Mouse (Mus musculus) midbrain, embryonic 14.5 days (tissue): Measurements from ENCODE around the gene Arhgap19. TPM values are rescaled to one million over a fixed set of nuclear protein-coding genes. Genes with fewer than 3 reads are reported as not detected.

Source experiments
- ATAC-seq: fragments of 200-750 bp; cut with Nextera tagmentation; 2 replicates; pipeline ENCODE4 v1.8.0; 2017; ENCODE audit warnings: moderate number of reproducible peaks, moderate library complexity; ENCODE audit not compliant: low FRiP score, low TSS enrichment
- DNase-seq: peaks from one replicate; pipeline ENCODE4 v3.0.0-alpha.2; 2015
- H3K27ac ChIP-seq: fragments of 300-500 bp; sonication (generic); replicated peaks from 2 replicates; pipeline ENCODE4 v1.5.1; 2014; ENCODE audit warnings: mild to moderate bottlenecking, low read depth, low read length, moderate library complexity
- H3K27me3 ChIP-seq: fragments of 300-500 bp; sonication (generic); 2 replicates; pipeline ENCODE4 v1.6.1; 2014; ENCODE audit warnings: low read length, control low read depth, mixed read lengths; ENCODE audit not compliant: control insufficient read depth, insufficient read depth
- H3K36me3 ChIP-seq: fragments of 300-500 bp; sonication (generic); 2 replicates; pipeline ENCODE4 v1.6.1; 2014; ENCODE audit warnings: low read length, control low read depth; ENCODE audit not compliant: control insufficient read depth, insufficient read depth
- H3K4me1 ChIP-seq: fragments of 300-500 bp; sonication (generic); 2 replicates; pipeline ENCODE4 v1.6.1; 2014; ENCODE audit warnings: mild to moderate bottlenecking, antibody characterized with exemption, low read length, control low read depth; ENCODE audit not compliant: control insufficient read depth, insufficient read depth
- H3K4me2 ChIP-seq: fragments of 300-500 bp; sonication (generic); 2 replicates; pipeline ENCODE4 v1.6.1; 2014; ENCODE audit warnings: mild to moderate bottlenecking, low read length, moderate library complexity
- H3K4me3 ChIP-seq: fragments of 300-500 bp; sonication (generic); replicated peaks from 2 replicates; pipeline ENCODE4 v1.5.1; 2014; ENCODE audit warnings: low read depth, low read length
- H3K9ac ChIP-seq: fragments of 300-500 bp; sonication (generic); replicated peaks from 2 replicates; pipeline ENCODE4 v1.6.1; 2014; ENCODE audit warnings: mild to moderate bottlenecking, low read length, moderate library complexity
- H3K9me3 ChIP-seq: fragments of 300-500 bp; sonication (generic); 2 replicates; pipeline ENCODE4 v1.6.1; 2016; ENCODE audit warnings: low read length, control low read depth, mixed read lengths; ENCODE audit not compliant: control insufficient read depth
- WGBS: fragments of 180-500 bp; shearing (Covaris S2); extraction: QIAGEN DNeasy Blood & Tissue Kit; methylation state at CpG from one replicate; pipeline ENCODE4 v1.1.7; 2014; 5-methylcytosine and 5-hydroxymethylcytosine counted together
- polyA plus RNA-seq: library from polyadenylated mRNA; unstranded; fragments of >200 nt; fragmentation: Nextera tagmentation; extraction: Ambion mirVana; gene quantifications from 2 replicates; pipeline ENCODE4 v1.2.1, GENCODE M21; 2014

The Arhgap19 gene
- polyA plus RNA-seq, 1 experiment from 2014 or later, result 8.5 TPM

DNA sequence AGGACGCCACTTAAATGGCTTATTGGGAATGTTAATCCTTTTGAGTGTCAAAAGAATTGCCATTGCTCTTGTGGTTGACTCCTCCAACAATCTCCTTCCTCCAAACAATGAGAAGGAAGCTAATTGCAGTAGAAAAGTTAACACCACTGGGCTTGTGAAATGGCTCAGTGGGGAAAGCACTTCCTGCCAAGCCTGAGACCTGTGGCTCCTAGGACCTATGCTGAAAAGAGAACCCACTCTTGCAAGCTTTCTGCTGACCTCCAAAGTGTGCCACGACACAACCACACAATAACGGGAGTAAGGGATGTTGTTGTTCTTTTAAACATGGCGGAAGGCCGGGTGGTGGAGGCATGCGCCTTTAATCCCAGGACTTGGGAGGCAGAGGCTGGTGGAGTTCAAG, 4.3 kb downstream of the Arhgap19 start:
- no peaks in the 10 kb centered on the region for H3K9me3 ChIP-seq
- ATAC-seq (no peak), DNase-seq (no peak)
- no peaks in the 10 kb centered on the region for H3K27me3 ChIP-seq
- H3K36me3 ChIP-seq, result no peaks in the 10 kb centered on the region
- H3K9ac ChIP-seq, result no peak overlapping the region
- no peak overlapping the region for H3K4me2 ChIP-seq
- peaks cover 4% of the 10 kb centered on the region; the same call in 1 of the 2 replicates for H3K4me1 ChIP-seq
- H3K4me3 ChIP-seq, result no peak overlapping the region
- WGBS, result 89% methylated on average over 6 of the region's 6 CpGs
- H3K27ac ChIP-seq, result no peak overlapping the region

DNA sequence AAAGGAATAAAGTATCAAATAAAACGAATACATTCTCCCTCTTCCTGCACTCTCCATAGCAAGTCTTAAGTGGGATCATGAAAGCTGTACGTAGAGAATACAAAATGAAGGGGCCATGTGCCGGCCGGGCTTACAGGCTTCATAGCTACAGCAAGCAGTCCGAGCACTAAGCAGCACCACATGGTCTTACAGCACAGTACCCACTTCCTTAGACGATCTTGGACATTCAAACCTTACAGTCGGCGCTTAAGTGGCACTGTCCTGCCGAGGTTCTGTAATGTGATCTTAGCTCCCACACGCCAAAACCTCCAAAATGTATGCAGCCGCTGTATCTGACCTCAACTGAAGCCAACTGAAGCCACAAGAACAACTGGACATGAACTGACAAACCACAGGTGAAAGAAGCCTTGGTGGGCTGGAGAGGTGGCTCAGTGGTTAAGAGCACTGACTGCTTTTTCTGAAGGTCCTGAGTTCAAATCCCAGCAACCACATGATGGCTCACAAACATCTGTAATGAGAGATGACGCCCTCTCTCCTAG, 5.0 kb downstream of the Arhgap19 start:
- Histone ChIP-seq H3K36me3 (no peaks in the 10 kb centered on the region), H3K4me3 (no peak overlapping the region), H3K27ac (no peak overlapping the region), H3K9ac (no peak overlapping the region), H3K27me3 (no peaks in the 10 kb centered on the region), H3K4me2 (no peak overlapping the region), H3K4me1 (peaks cover 4% of the 10 kb centered on the region; the same call in 1 of the 2 replicates), H3K9me3 (no peaks in the 10 kb centered on the region)
- 85% methylated on average over 12 of the region's 12 CpGs for WGBS
- ATAC-seq (no peak), DNase-seq (no peak)

DNA sequence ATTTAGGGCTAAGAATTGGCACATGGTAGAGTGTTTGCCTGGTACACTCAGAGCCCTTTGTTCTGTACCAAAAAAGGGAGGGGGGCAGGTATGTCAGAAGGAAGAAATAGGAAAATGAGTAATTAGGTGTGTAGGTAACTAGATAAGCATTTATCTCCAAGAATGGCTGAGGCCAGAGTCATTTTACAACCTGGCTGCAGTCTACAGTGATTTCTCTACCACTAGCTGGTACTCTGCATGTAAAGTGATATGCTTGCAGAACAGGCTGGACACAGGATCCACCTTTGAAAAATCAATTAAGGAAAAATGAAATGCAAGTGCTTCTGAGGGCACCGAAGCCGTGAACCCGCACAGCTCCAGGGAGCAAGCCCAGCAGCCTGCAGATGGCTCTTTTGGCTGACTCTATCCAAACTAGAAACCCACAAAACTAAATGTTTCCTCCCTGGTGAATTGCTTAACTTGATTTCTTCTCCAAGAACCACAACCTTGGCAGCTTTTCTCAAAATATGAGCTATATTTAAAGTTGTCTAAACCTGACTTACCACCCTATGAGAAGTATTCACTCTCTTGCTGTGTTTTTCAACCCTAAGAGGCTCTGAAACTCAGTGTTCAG, 5.6 kb downstream of the Arhgap19 start:
- ATAC-seq (no peak), DNase-seq (no peak)
- Histone ChIP-seq H3K4me1 (peaks cover 4% of the 10 kb centered on the region; the same call in 1 of the 2 replicates), H3K9me3 (no peaks in the 10 kb centered on the region), H3K4me3 (no peak overlapping the region), H3K9ac (no peak overlapping the region), H3K36me3 (no peaks in the 10 kb centered on the region), H3K4me2 (no peak overlapping the region), H3K27ac (no peak overlapping the region), H3K27me3 (no peaks in the 10 kb centered on the region)
- 67% methylated on average over 3 of the region's 3 CpGs for WGBS

DNA sequence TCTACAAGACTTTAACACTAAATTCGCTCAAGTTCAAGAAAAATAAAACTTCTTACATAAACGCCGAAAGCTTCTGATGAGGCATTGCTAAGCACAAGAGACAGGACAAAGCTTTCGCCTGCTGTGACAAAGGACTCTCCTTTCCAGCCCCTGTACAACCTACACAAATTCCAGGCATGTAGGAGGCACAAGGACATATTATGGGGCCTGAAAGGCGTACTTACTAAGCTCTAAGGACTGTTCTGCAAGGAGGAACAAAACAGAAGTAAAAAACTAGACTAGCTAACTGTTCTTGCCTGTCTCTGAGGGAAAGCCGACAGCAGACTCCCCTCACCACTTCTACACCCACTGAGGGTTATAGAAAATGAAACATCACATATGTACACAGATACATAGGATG, 6.9 kb downstream of the Arhgap19 start:
- no peaks in the 10 kb centered on the region for H3K27me3 ChIP-seq
- no peaks in the 10 kb centered on the region for H3K9me3 ChIP-seq
- no peak overlapping the region for H3K27ac ChIP-seq
- 24% methylated on average over 6 of the region's 6 CpGs for WGBS
- H3K9ac ChIP-seq, result 0 out of 2 replicates have a peak overlapping the region, but pooled peaks have one; percentile 25
- DNase-seq (peak; percentile 31), ATAC-seq (no peak)
- H3K4me1 ChIP-seq, result no peaks in the 10 kb centered on the region; the same call in 1 of the 2 replicates
- H3K36me3 ChIP-seq, result no peaks in the 10 kb centered on the region
- no peak overlapping the region for H3K4me3 ChIP-seq
- peak overlapping the region; percentile 21 for H3K4me2 ChIP-seq

DNA sequence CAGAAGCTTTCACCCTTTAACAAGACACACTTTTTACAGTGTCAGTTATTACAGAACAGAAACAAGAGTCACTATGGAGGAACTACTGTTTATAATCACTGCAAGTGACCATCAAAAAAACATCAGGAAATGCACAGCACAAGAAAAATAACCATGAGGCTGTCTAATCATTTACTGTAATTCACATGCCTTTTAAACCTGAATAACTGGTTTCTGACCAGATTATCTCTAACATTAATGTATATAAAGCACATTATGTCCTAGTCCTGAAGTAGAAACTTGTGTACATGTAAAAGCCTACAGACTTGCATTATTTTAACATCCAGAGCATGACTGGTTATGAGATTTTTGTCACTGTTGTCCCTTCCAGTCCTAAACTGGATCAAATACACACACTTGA, 7.8 kb downstream of the Arhgap19 start:
- H3K36me3 ChIP-seq, result no peaks in the 10 kb centered on the region
- no peak for DNase-seq
- no peak for ATAC-seq
- H3K4me3 ChIP-seq, result no peak overlapping the region
- H3K9ac ChIP-seq, result no peak overlapping the region
- H3K9me3 ChIP-seq, result no peaks in the 10 kb centered on the region
- no peak overlapping the region for H3K4me2 ChIP-seq
- no peaks in the 10 kb centered on the region for H3K27me3 ChIP-seq
- no peaks in the 10 kb centered on the region; the same call in 1 of the 2 replicates for H3K4me1 ChIP-seq
- no peak overlapping the region for H3K27ac ChIP-seq

DNA sequence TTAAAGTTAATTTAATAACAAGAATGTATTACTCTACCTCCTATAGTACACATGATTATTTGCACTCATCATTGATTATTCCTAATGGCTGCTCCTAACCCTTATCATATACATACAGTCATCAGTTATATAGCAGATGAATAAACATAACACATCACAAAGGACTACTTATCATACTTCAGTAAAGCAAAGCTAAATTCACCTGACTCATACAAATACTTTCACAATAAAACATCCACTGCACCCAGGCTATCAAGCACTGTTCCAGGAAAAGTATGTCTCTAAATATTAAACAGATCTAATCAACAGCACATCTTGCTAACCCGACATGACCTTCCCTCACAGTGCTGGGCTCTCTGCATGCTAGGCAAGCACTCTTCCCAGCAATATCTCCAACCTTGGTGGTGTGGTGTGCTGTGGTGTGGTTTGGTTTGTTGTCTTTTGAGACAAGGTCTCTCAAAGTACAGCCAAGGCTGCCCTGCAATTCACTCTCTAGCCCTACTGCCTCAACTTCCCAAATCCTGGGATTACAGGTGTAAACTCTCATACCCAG, 8.8 kb downstream of the Arhgap19 start:
- no peak overlapping the region for H3K27ac ChIP-seq
- H3K9me3 ChIP-seq, result no peaks in the 10 kb centered on the region
- no peak overlapping the region for H3K4me2 ChIP-seq
- no peak overlapping the region for H3K4me3 ChIP-seq
- WGBS, result 84% methylated on average over 1 of the region's 1 CpGs
- H3K4me1 ChIP-seq, result no peaks in the 10 kb centered on the region; the same call in 1 of the 2 replicates
- H3K9ac ChIP-seq, result no peak overlapping the region
- no peaks in the 10 kb centered on the region for H3K36me3 ChIP-seq
- DNase-seq (no peak), ATAC-seq (no peak)
- no peaks in the 10 kb centered on the region for H3K27me3 ChIP-seq

DNA sequence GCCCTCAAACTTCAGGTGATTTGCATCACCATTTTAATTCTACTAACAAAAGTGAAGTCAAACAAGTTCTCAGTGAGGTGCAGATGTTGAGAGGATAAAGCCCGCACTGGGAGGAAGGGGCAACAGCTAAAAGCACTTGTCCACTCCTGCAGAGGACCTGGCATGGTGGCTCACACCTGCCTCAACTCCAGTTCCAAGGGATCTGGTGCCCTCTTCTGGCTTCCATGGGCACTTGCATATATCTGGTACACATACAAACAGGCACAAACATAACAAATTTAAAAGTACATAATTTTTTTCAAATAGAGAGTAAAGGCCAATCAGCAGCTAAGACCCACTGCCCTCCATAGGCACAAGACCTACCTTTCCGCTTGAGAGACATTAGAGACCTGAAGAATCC, 10.5 kb downstream of the Arhgap19 start:
- H3K4me3 ChIP-seq, result no peak overlapping the region
- WGBS, result 93% methylated on average over 2 of the region's 2 CpGs
- no peak for DNase-seq

DNA sequence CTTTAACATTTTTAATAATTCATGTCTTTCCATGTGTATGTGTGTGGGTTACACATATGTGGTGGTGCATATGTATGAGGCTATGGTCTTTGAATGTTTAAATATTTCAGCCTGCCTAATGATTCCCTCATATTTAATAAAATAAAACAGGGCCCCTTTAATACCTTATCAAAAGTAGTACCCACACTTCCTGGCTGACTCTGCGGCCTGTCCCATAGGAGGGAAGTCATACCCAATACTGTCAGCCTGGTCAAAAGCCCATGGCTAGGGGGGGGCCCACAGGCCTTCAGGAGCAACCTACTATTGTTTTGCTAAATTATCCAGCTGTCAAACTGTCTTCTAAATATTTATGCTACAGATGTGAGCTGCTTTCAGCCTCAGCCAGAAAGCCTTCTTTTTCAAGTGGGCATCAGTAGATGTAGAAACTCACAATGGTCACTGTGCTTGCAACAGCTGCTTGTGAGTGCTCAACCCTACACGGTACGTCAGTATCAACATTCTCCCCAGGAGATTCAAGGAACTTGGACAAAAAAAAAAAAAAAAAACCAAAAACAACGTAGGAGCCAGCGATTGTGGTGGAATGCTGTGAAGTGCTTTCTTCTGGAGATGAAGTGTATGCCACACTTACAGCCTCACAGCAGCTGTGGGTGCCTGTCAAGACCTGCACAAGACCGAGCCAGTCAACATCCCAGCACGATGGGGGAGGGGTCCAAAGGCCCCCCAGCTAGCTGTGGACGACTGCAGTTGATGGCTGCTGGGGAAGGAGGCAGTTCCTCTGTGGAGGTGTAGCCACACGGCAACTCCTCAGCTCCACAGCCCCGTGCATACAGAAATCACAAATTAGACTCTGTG, 12.5 kb downstream of the Arhgap19 start:
- Histone ChIP-seq H3K9me3 (no peaks in the 10 kb centered on the region), H3K27me3 (no peaks in the 10 kb centered on the region), H3K4me3 (no peak overlapping the region), H3K27ac (no peak overlapping the region), H3K4me2 (no peak overlapping the region), H3K36me3 (peaks cover 17% of the 10 kb centered on the region), H3K4me1 (no peaks in the 10 kb centered on the region; the same call in 1 of the 2 replicates), H3K9ac (no peak overlapping the region)
- DNase-seq (no peak), ATAC-seq (no peak)
- WGBS, result 69% methylated on average over 10 of the region's 10 CpGs

More for the DNA sequence above, 10.5 kb downstream of the Arhgap19 start:
- Histone ChIP-seq H3K9ac (no peak overlapping the region), H3K36me3 (peaks cover 7% of the 10 kb centered on the region; the same call in 1 of the 2 replicates), H3K27me3 (no peaks in the 10 kb centered on the region), H3K4me1 (no peaks in the 10 kb centered on the region; the same call in 1 of the 2 replicates), H3K4me2 (no peak overlapping the region), H3K9me3 (no peaks in the 10 kb centered on the region), H3K27ac (no peak overlapping the region)
- no peak for ATAC-seq
